Mouse (Mus musculus): ENCODE measurements at regions not wholly inside any gene's neighbourhood (a gene's known extent, or its start where the extent isn't known, plus 50 kb on each side); places are given as distances from the start of the nearest gene placed in this dataset.

DNA sequence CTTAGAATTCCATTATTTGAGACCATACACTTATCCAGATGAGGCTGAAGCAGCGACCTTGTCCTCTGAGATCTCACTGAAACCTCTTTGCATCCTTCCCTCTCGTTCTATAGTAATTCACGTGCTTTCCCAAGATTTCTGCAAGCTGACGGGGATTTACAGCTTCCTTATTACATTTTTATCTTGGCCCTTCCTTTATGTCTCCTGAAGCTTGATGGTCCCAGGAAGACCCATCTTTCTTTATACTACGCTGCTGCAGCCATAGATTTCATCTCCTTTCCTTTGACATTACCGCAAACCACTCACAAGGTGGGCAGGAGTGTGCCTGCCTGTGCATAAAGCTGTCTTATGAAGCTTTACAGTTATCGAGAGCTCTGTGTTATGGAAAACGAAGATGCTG lies 63.3 kb upstream of the Rbms3 start:
- no peak for DNase-seq (ENCODE audit: extremely low spot score)

DNA sequence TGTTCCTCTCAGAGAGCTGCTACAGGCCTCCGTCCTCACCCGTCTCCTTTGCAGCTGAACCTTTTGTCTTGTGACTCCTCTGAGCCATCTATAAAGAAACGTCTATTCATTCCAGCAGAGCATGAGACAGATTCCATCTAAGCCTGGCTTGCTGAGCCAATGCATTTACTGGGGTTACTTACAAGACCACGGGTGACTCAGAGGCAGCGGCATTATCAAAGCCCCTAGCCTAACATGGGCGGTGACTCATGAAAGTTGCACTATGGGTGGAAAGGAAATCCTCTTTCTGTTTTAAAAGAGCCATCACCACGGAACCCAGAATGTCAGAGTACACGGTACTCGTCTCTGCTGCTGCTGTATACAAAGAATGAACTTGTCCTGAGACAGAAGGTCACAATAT lies 62.8 kb upstream of the Rbms3 start:
- no peak for DNase-seq (ENCODE audit: extremely low spot score)

DNA sequence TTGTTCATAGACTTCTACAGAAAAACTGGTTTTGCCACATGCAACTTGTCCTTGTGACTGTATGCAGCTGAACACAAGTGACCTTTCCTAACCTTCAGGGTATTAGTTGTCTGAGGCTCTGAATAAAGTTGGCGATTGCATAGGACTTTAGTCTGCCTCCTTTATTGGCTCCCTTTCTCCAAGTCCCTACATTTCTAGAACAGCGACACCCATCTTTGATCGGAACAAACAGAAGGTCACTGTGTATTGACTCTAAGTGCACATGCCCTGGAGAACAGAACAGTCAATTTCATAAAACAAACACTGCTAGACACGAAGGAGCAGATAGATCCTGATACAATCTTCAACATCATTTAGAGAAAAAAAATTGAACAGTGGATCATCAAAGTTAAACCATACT lies 60.2 kb upstream of the Rbms3 start:
- DNase-seq (ENCODE audit: extremely low spot score) = no peak

Data from embryo, embryonic 9.5 days (tissue).